ENCODE assay signal across 10 mouse cellular contexts in the genomic region with DNA sequence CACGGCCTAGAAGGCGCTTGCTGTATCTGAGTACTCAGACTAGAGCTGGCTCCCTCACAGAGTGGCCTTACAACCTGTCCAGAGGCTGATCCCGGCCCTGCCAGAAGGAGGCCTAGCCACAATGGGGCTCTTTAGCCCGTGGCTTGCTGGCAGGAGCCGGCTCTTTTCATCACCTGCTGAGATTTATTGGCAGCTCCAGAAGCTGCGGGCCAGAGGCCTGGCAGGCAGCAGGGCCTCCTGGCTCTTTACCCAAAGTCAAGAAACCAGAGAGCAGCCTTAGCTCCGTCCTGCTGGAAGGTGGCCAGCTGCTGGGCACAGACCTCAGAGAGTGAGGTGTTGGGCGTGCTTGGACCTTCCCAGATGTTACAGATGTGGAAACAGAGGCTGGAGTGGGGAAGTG. TPM values are rescaled to one million over a fixed set of nuclear protein-coding genes. Genes with fewer than 3 reads are reported as not detected.
A peak's percentile ranks its signal among the peaks of the same experiment; 100 is the strongest.
DNase-seq lines count a peak whose midpoint lies in the region; ATAC-seq lines count a peak whose summit lies in the region.
"Had no signal": no experiment of that assay in that cellular context is flagged by ENCODE, and none has a peak within 500 bp of the region (broad histone marks: within the 10 kb centered on the region; RNA-seq: fewer than 3 reads in every experiment).

No protein-coding gene starts in this region.

- no peak overlapping the region for H3K4me3 ChIP-seq in forebrain, embryonic 10.5 days
- no peak overlapping the region for H3K4me3 ChIP-seq in forebrain, embryonic 16.5 days (replicated peaks; ENCODE audit: low read length)
- no peak overlapping the region for H3K4me3 ChIP-seq in heart, embryonic 13.5 days
- H3K4me3 ChIP-seq: erythroblast, embryonic 14.5 days; midbrain, embryonic 12.5 days had no signal

- no peaks in the 10 kb centered on the region for H3K36me3 ChIP-seq in forebrain, embryonic 10.5 days (replicated peaks)
- H3K36me3 ChIP-seq in forebrain, embryonic 16.5 days (ENCODE audit: control insufficient read depth, insufficient read depth) = no peaks in the 10 kb centered on the region
- H3K36me3 ChIP-seq in heart, embryonic 13.5 days = no peaks in the 10 kb centered on the region
- H3K36me3 ChIP-seq: midbrain, embryonic 12.5 days had no signal

- peaks cover 59% of the 10 kb centered on the region for H3K4me1 ChIP-seq in forebrain, embryonic 10.5 days
- peaks cover 6% of the 10 kb centered on the region for H3K4me1 ChIP-seq in forebrain, embryonic 16.5 days (replicated peaks; ENCODE audit: control insufficient read depth, insufficient read depth, low read length)
- peaks cover 56% of the 10 kb centered on the region for H3K4me1 ChIP-seq in heart, embryonic 13.5 days

- no peak for ATAC-seq in forebrain, embryonic 16.5 days
- 0 out of 2 replicates have a peak, but pooled peaks have one; percentile 9 for ATAC-seq in heart, embryonic 13.5 days (ENCODE audit: extremely low read depth, insufficient number of reproducible peaks, low FRiP score, low TSS enrichment)
- no peak for ATAC-seq in megakaryocyte-erythroid progenitor cell, adult 5-6 weeks (replicated peaks; ENCODE audit: low FRiP score, low TSS enrichment, poor library complexity, severe bottlenecking)

- H3K27me3 ChIP-seq in forebrain, embryonic 10.5 days (ENCODE audit: poor library complexity, severe bottlenecking) = no peaks in the 10 kb centered on the region
- H3K27me3 ChIP-seq in forebrain, embryonic 16.5 days (replicated peaks; ENCODE audit: control insufficient read depth, insufficient read depth, low read length) = no peaks in the 10 kb centered on the region
- H3K27me3 ChIP-seq in heart, embryonic 13.5 days (replicated peaks) = no peaks in the 10 kb centered on the region

- WGBS in forebrain, embryonic 10.5 days = 43% methylated on average over 8 of the region's 8 CpGs
- 22% methylated on average over 8 of the region's 8 CpGs for WGBS in forebrain, embryonic 16.5 days
- WGBS in heart, embryonic 13.5 days = 38% methylated on average over 8 of the region's 8 CpGs

- no peak overlapping the region for H3K4me2 ChIP-seq in forebrain, embryonic 16.5 days (ENCODE audit: low read length)
- no peak overlapping the region for H3K4me2 ChIP-seq in heart, embryonic 13.5 days
- H3K4me2 ChIP-seq: midbrain, embryonic 12.5 days had no signal

- peak overlapping the region; percentile 40; the same call in 1 of the 2 replicates for H3K27ac ChIP-seq in forebrain, embryonic 10.5 days
- H3K27ac ChIP-seq in forebrain, embryonic 16.5 days (ENCODE audit: low read length) = no peak overlapping the region
- H3K27ac ChIP-seq in heart, embryonic 13.5 days (replicated peaks) = peak overlapping the region; percentile 39
- H3K27ac ChIP-seq: midbrain, embryonic 12.5 days had no signal

- H3K9me3 ChIP-seq in forebrain, embryonic 10.5 days = no peaks in the 10 kb centered on the region
- H3K9me3 ChIP-seq in forebrain, embryonic 16.5 days (ENCODE audit: control insufficient read depth, low read length) = no peaks in the 10 kb centered on the region
- H3K9me3 ChIP-seq in heart, embryonic 13.5 days = no peaks in the 10 kb centered on the region
- H3K9me3 ChIP-seq: midbrain, embryonic 12.5 days had no signal

- DNase-seq in forebrain, embryonic 10.5 days (ENCODE audit: extremely low spot score, low spot score) = no peak
- DNase-seq in urinary bladder, postnatal 14 days (ENCODE audit: low spot score) = peak; percentile 46
- no peak for DNase-seq in urinary bladder, postnatal 10 days (ENCODE audit: low spot score)
- peak; percentile 27 for DNase-seq in neural tube, embryonic 10.5 days (ENCODE audit: extremely low spot score, low spot score)
- no peak for DNase-seq in lung, postnatal 10 days

- H3K9ac ChIP-seq in forebrain, embryonic 16.5 days (replicated peaks; ENCODE audit: low read depth, low read length) = no peak overlapping the region
- no peak overlapping the region for H3K9ac ChIP-seq in heart, embryonic 13.5 days
- H3K9ac ChIP-seq: midbrain, embryonic 12.5 days had no signal

RNA-seq across cellular contexts. Expression of a gene that starts 6.6 kb away (rescaled TPM):
- 16.7 and 17.1 TPM in 2 replicates for polyA plus RNA-seq in forebrain, embryonic 10.5 days (2016; fragmentation: Nextera tagmentation; extraction: Ambion mirVana)
- polyA plus RNA-seq in forebrain, embryonic 16.5 days (2015; fragmentation: Nextera tagmentation; extraction: Ambion mirVana) = 18.5 and 23.4 TPM in 2 replicates
- 20.1 and 25.9 TPM in 2 replicates for polyA plus RNA-seq in heart, embryonic 13.5 days (2015; fragmentation: Nextera tagmentation; extraction: Ambion mirVana)
- total RNA-seq in megakaryocyte-erythroid progenitor cell, adult 5-6 weeks (2014; fragmentation: Nextera tagmentation) = 111 and 132 TPM in 2 replicates
- total RNA-seq in megakaryocyte-erythroid progenitor cell, adult 5-6 weeks (2017) = 33.5 and 41.8 TPM in 2 replicates

RNA-seq across cellular contexts. Expression of a gene that starts 37.9 kb away (rescaled TPM):
- polyA plus RNA-seq in forebrain, embryonic 10.5 days (2016; fragmentation: Nextera tagmentation; extraction: Ambion mirVana) = not detected in 2 replicates
- 3.3 TPM in 1 of 2 replicates, not detected in the other for polyA plus RNA-seq in forebrain, embryonic 16.5 days (2015; fragmentation: Nextera tagmentation; extraction: Ambion mirVana)
- polyA plus RNA-seq in heart, embryonic 13.5 days (2015; fragmentation: Nextera tagmentation; extraction: Ambion mirVana) = 0.09 TPM in 1 of 2 replicates, not detected in the other
- not detected in 2 replicates for total RNA-seq in megakaryocyte-erythroid progenitor cell, adult 5-6 weeks (2014; fragmentation: Nextera tagmentation)
- not detected in 2 replicates for total RNA-seq in megakaryocyte-erythroid progenitor cell, adult 5-6 weeks (2017)
- polyA plus RNA-seq: erythroblast, embryonic 14.5 days had no signal

Comparison
In these comparisons a context has a peak if more than half of its experiments do, and no peak if none do; other contexts are left out.
1. DNase-seq: peak in urinary bladder, postnatal 14 days (single experiment) and neural tube, embryonic 10.5 days (single experiment); none in forebrain, embryonic 10.5 days (single experiment), urinary bladder, postnatal 10 days (single experiment) and lung, postnatal 10 days (single experiment).